ENCODE assay signal across 12 mouse cellular contexts in the genomic region with DNA sequence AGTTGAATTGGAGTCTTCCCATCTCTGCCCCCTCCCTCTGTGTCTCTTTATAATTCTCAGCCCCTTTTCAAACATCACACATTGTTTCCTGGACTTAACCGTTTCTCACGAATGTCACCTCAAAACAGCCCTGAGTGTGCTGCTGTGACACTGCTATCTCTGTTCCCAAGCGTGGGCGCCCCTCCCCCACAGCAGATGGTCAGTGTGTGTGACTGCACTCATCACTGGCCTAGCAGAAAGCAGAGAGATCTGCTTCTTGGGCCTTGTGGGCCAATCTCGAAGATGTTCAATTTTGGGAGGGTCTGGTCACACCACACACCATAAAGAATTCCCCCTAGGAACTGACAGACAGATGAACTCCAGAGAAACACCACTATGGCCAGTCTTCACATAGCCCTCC.
DNase-seq lines count a peak whose midpoint lies in the region; ATAC-seq lines count a peak whose summit lies in the region.
"Had no signal": no experiment of that assay in that cellular context is flagged by ENCODE, and none has a peak within 500 bp of the region (broad histone marks: within the 10 kb centered on the region; RNA-seq: fewer than 3 reads in every experiment).

No protein-coding gene starts in this region.

- H3K27me3 ChIP-seq in kidney, embryonic 16.5 days (ENCODE audit: insufficient read depth, low read length): no peaks in the 10 kb centered on the region
- H3K27me3 ChIP-seq: hindbrain, embryonic 15.5 days; liver, embryonic 15.5 days had no signal

- no peak overlapping the region for H3K4me2 ChIP-seq in kidney, embryonic 16.5 days (replicated peaks; ENCODE audit: low read depth, low read length)
- H3K4me2 ChIP-seq: hindbrain, embryonic 15.5 days; liver, embryonic 15.5 days had no signal

- 35% methylated on average over 5 of the region's 5 CpGs for WGBS in kidney, embryonic 16.5 days

- ATAC-seq in kidney, embryonic 16.5 days (ENCODE audit: low FRiP score, low TSS enrichment): no peak
- ATAC-seq: midbrain, embryonic 16.5 days had no signal

- peak; percentile 33 to 43 for DNase-seq in heart, postnatal 14 days
- DNase-seq in heart, postnatal 25 days (ENCODE audit: low spot score): no peak
- DNase-seq in B cell, adult 2 months: peak; percentile 18 to 30
- peak; percentile 49 to 63 for DNase-seq in cerebellum, postnatal 36 days
- peak; percentile 90 for DNase-seq in left cerebral cortex, postnatal 4 days
- no peak for DNase-seq in natural killer cell, adult 2 months (ENCODE audit: low spot score in 2 of 2)
- DNase-seq in lung, adult 18-20 months: no peak
- DNase-seq: thymus, postnatal 14 days had no signal

- H3K27ac ChIP-seq in kidney, embryonic 16.5 days (ENCODE audit: low read length): no peak overlapping the region
- H3K27ac ChIP-seq: hindbrain, embryonic 15.5 days; liver, embryonic 15.5 days had no signal

- H3K9me3 ChIP-seq in kidney, embryonic 16.5 days (ENCODE audit: low read length): 0 out of 2 replicates have a peak, but pooled peaks cover 3% of the 10 kb centered on the region
- H3K9me3 ChIP-seq: hindbrain, embryonic 15.5 days; liver, embryonic 15.5 days had no signal

- H3K4me1 ChIP-seq in kidney, embryonic 16.5 days (ENCODE audit: insufficient read depth, low read length): 0 out of 2 replicates have a peak, but pooled peaks cover under 1% of the 10 kb centered on the region
- H3K4me1 ChIP-seq: liver, embryonic 15.5 days had no signal

- no peak overlapping the region for H3K9ac ChIP-seq in kidney, embryonic 16.5 days (replicated peaks; ENCODE audit: low read length)
- H3K9ac ChIP-seq: hindbrain, embryonic 15.5 days; liver, embryonic 15.5 days had no signal

- H3K36me3 ChIP-seq in kidney, embryonic 16.5 days (ENCODE audit: insufficient read depth, low read length): no peaks in the 10 kb centered on the region
- H3K36me3 ChIP-seq: hindbrain, embryonic 15.5 days; liver, embryonic 15.5 days had no signal

- intact Hi-C loops in heart, postnatal 14 days (cut with DNase I): no loop called here
- intact Hi-C loops in heart, postnatal 25 days (cut with DNase I): no loop called here
- intact Hi-C loops in left cerebral cortex, postnatal 4 days (cut with DNase I): no loop called here

- H3K4me3 ChIP-seq in kidney, embryonic 16.5 days (ENCODE audit: low read length): no peak overlapping the region
- H3K4me3 ChIP-seq: hindbrain, embryonic 15.5 days; liver, embryonic 15.5 days had no signal

Comparison
In these comparisons a context has a peak if more than half of its experiments do, and no peak if none do; other contexts are left out.
1. DNase-seq: peak in heart, postnatal 14 days (2 of 2), B cell, adult 2 months (2 of 2), cerebellum, postnatal 36 days (2 of 2) and left cerebral cortex, postnatal 4 days (single experiment); none in heart, postnatal 25 days (single experiment), natural killer cell, adult 2 months (0 of 2) and lung, adult 18-20 months (0 of 2).